Mouse (Mus musculus) urinary bladder, adult 2 months (tissue): ENCODE results near the gene Gm7030. TPM values are rescaled to one million over a fixed set of nuclear protein-coding genes. Genes with fewer than 3 reads are reported as not detected.
"Not testable (repeated sequence)": the region's sequence is repeated elsewhere in the genome, so short reads cannot be mapped to it uniquely, and the experiment has no call there.

Source experiments
- DNase-seq: peaks from one replicate; pipeline ENCODE4 v3.0.0; 2022; ENCODE audit warnings: low spot score
- polyA plus RNA-seq: library from polyadenylated mRNA; depleted of rRNA; stranded (reverse); fragments of >200 nt; gene quantifications from 2 replicates; pipeline ENCODE4 v1.2.3, GENCODE M21; 2012; rRNA removed

Gene Gm7030
- polyA plus RNA-seq, result not detected in 2 replicates

DNA sequence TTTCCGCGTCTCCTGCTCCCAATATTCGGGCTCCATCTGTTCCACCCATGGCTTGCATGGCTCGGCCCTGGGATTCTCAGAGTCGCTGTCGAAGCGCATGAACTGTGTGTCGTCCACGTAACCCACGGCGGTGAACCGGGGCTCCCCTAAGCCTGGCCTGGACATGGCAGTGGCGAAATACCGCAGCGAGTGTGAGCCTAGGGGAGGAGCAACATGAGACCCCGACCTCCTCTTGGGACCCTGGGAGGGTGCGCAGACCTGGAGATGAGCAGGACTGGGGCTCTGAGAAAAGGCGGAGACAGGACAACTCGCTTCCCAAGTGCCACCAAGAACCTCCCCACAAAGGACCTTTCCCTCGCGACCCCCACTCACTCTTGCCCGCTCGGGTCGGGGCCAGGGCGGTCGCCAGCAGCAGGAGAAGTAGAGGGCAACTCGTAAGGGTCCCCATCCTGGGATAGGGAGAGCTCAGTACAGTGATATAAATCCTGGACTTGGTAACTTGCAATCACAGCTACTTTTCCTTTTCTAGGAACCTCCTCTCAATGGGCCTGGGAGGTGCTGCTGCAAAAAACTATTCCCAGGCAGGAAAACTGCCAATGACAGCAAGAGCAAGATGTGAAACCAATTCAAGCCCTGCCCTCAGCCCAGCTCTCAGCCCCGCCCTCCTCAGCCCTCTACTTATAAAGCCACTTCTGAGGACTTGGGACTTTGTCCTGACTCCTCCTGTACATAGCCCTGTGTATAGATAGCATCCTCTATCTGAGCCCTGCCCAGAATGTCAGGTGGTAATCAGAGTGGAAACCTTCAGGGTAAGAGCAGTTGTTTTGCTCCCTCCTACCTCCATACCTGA lies at the start of gene Gm7030:
Gene Gm7030 (minus strand): TSS at position 458 of the 850 bp plus-strand sequence.
- not testable (repeated sequence) for DNase-seq

- not testable (repeated sequence) for DNase-seq
Measured at GRCm38 (mm10) chr17:36178938-36179337, 49.7 kb upstream of the Gm7030 start.

DNA sequence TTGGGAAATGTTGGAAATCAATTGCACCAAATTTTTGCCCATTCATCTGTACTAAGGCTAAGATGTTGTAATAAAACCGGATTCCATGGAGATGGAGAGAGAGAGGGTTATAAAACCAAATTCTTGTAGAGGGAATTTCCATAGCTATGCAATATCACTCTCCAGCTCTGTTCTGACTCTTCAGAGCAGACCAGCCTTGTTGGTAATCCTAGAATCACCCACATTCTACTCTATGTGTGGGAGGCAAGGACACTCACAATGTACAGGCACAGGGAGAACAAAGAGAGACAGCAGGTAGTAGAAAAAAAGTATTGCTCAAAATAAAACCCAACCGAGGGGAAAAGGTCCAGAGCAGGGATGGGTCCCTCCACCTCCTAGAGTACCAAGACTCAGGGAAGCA lies 46.9 kb upstream of the Gm7030 start:
- not testable (repeated sequence) for DNase-seq

DNA sequence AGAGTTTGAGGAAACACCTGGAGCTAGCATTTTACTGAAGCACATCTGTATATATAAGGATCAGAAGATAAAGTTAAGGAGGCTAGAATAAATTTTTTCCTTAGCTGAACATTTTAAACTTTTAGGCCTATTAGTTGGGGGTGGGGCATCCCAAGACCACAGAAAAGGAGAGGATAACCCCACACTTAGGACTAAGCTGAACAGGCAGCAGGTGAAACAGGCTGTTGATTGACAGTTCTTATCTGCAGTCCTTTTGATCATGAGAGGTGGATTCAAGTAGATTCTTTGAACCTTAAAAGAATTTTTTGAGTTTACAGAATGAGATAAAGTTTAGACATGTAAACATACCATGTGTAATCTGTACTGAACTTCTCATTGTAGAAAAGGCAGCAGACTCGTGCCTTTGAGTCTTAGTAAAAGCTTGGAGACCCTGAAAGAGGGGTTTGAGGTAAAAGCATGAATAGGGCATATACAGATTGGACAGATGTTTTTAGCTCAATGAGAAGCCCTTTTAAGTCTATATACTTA lies 41.1 kb upstream of the Gm7030 start:
- no peak for DNase-seq

DNA sequence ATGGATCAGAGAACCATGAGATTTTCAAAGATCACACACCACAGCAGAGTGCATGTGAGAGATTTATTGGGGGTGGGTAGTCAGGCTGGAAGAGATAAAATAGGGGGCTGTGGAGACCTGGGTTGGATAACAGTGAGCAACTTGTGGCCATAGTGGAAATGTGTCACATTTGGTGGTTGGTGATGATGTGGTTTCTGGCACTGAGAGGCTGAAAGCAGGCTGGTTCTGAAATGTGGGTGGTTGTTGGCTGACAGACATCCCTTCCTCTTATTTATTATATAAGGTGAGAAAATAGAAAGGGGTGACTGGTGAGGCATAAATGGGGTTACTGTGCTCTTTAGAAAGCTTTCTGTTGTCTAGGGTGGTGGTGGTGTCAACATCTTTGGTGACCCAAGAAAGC lies 40.5 kb upstream of the Gm7030 start:
- no peak for DNase-seq

GRCm38 (mm10) chr17:36169094-36169493 lies 39.9 kb upstream of the Gm7030 start:
- not testable (repeated sequence) for DNase-seq

DNA sequence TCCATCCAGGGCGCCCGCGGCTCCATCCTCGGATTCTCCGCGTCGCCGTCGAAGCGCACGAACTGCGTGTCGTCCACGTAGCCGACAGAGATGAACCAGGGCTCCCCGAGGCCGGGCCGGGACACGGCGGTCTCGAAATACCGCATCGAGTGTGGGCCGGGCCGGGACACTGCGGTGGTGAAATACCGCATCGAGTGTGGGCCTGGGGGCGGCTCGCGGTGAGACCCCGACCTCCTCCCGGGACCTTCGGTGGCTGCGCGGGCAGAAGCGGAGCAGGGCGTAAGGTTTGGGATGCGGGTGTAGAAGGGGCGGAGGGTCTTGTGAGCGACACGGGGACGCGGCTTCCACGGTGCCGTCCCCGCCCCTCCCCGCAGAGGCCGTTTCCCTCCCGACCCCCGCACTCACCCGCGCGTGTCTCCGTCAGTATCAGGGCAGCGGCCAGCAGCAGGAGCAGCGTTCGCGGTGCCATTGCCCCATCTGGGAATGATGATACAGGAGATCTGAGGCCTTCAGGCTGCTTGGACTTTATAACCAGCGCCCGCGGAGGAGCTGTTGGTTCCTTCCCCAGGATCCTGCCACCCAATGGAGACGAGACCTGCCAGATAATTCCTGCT lies 38.9 kb upstream of the Gm7030 start, which contains the start of gene Gm8909:
Gene Gm8909 (minus strand): TSS at position 499 of the 614 bp plus-strand sequence.
- no peak for DNase-seq

DNA sequence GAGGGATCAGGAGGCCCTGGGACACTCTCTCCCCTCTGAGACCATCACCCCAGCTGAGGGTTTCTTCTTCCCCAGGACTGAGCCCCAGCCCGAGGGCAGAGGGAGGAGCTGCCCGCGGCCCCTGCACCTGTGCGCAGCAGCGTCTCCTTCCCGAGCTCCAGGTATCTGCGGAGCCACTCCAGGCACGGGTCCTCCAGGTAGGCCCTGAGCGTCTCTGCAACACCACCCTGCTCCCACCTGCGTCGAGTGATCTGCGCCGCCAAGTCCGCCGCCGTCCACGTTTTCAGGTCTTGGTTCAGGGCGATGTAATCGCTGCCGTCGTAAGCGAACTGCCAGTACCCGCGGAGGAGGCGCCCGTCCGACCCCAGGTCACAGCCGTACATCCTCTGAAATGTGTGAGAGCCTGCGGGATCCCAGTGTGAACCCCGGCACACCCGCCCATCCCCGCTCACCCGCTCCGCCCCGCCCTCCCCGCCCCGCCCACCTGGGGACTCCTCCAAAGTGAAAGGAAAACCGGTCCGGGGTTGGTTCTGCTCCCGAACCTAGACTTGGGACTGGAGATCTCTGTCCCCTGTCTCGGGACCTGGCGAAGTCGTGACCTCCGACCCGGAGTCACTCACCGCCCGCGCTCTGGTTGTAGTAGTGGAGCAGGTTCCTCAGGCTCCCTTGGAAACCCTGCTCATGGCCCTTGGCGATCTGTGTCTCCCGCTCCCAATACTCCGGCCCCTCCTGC lies 38.2 kb upstream of the Gm7030 start:
- DNase-seq, result no peak

DNA sequence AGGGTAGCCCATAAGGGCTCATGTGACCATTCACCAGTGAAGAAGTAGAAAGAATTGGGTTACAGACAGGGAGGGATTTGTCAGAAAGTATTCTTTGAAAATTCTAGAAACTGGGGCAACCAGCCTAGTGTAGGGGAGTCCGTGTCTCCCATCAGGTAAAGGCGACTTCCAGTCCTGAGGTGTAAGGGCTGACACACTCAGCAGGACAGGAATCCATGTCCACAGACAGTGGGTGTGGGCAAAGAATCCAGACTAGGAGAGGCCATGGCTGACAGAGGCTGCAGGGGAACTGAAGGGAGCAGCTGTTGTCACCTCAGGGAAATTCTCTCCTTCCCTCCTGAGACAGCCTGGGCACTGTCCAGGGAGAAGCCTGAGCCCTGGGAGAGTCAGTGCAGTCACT lies 37.7 kb upstream of the Gm7030 start:
- not testable (repeated sequence) for DNase-seq

DNA sequence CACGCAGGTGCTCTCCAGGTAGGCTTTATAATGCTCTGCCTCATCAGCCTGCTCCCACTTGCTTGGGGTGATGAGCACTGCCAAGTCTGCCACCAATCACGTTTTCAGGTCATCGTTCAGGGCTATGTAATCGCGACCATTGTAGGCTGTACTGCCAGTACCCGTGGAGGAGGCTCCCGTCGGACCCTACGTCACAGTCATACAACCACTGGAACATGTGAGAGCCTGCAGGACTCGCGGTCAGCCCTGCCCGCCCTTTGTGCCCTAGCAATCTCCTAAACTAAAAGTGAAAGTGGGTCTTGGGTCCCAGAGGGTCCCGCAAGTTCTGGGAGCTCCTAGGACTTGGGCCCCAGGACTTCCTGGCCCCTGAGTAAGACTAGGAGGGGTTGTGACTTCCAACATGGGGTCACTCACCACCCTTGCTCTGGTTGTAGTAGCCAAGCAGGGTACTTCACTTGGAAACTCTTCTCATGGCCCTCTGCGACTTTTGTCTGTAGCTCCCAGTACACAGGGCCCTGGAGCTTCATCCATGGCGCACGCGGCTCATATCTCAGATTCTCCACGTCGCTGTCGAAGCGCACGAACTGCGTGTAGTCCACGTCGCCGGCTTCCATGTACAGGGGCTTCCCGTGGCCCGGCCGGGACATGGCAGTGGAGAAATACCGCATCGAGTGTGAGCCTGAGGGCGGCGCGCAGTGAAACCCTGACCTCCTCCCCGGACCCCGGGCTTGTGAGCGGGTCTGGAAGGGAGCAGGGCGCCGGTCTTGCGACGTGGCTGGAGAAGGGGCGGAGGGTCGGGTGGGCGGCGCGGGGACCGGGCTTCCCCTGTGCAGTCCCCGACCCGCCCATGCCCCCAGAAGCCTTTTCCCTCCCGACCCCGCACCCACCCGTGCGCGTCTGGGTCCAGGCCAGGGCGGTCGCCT lies 32.2 kb upstream of the Gm7030 start:
- DNase-seq, result no peak

DNA sequence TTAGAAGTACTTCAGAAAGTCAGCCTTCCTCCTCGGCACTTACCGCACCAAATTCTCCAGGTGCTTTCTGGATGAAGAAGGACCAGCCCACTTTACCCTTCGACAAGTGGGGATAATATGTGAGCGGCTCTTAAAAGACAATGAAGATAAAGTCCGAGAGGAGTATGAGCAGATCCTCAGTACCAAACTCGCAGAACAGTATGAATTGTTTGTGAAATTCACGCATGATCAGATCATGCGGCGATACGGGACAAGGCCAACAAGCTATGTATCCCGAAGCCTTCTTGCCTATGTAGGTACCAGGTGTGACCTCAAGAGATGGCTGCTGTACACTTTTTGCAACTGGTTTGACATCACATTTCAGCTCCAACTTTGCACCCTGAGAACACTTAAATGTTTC lies 29.0 kb upstream of the Gm7030 start:
- DNase-seq, result not testable (repeated sequence)

DNA sequence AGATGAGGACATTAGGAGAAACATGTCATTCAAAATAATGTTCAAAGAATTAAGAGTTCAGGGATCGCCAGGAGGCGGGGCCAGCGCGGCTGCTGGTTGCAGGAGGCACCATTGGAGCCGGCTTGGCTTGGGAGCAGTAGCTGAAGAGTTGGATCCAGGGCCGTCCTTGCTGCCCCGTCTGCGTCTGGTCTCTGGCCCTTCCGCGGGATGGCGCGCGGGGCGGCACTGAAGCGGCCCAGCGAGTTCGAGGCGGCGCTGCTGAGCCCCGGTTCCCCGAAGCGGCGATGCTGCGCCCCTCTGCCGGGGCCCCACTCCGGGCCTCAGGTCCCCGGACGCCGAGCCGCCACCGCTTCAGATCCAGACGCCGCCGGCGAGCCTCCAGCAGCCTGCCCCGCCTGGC lies 28.6 kb upstream of the Gm7030 start:
- DNase-seq, result not testable (repeated sequence)

DNA sequence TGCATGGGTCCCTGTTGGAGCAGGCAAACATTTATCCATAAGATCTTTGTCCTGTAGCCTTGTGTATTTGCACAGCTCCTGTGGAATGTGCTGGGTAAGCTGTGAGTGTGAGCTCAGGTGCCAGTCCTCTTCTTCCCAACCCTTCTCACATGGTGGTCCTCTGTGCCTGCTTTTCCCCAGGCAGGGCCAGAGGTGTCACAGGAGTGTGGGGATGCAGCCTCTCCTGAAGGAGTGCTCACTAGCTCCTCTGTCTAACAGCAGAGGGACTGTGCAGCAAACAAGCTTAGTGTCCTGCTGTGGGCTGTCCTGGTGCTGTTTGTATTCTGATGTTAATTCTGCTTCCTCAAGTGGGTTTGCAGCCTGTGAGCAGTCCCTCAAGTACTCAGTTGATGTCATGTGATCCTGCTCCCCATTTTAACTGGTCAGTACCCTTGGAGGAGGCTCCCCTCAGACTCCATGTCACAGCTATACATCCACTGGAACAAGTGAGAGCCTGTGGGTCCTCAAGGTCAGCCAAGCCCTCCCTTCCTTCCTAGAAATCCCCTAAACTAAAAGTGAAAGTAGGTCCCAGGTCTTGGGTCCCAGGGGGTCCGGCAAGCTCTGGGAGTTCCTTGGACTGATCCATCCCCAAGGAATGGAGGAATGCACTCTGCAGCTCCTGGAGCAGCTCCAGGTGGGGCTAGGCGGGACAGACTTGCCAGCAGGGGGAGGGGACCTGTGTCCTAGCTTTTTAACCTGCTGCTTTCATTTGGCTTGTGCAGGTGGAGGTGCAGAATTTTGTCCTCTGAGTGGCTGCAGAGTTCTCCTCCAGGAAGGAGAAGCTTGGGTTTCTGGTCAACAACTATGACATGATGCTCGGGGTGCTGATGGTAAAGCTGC lies 25.3 kb upstream of the Gm7030 start:
- DNase-seq, result no peak

GRCm38 (mm10) chr17:36151200-36151599 lies 22.0 kb upstream of the Gm7030 start:
- DNase-seq, result not testable (repeated sequence)

DNA sequence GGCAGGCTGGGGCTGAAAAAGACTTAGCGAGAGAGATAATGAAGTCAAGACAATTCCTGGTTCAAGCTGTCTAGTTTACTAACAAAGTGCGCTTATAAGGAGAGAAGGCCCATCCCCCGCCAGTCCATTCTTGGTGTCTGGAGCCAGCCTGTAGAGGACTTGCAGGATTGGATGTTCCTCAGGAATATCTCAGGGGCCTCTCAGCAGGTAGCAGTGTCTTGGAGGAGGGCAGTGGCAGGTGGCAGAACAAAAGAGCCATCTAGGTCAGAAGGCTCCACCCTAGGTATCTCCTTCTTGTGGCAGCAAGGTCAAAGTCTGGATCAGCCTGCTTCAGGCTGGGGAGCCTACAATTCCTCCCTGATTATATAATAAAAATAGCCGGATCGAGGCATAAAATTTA lies 19.2 kb upstream of the Gm7030 start:
- not testable (repeated sequence) for DNase-seq

DNA sequence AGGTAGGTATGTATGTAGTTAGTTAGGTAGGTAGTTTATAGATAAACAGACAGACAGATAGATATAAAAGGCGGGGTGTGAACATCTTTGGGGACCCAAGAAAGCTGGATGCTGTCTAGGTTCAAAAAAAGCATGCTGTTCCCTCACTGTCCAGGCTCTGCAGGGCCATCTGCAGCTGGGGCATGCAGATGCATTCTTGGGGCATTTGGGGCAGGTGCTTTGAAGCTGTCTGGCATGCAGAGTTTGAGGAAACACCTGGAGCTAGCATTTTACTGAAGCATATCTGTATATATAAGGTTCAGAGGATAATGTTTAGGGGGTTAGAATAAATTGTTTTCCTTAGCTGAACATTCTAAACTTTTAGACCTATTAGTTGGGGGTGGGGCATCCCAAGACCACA lies 17.7 kb upstream of the Gm7030 start:
- not testable (repeated sequence) for DNase-seq

DNA sequence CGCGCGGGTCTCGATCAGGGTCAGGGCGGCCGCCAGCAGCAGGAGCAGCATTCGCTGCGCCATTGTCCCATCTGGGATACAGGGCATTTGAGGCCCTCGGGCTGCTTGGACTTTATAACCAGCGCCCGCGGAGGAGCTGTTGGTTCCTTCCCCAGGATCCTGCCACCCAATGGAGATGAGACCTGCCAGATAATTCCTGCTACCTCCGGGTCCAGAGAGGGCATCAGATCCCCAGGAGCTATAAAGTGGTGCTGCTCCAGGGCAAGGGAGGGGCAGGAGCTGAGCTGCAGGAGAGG lies 16.6 kb upstream of the Gm7030 start:
- not testable (repeated sequence) for DNase-seq

- no peak for DNase-seq
Measured at GRCm38 (mm10) chr17:36145111-36145860, 16.1 kb upstream of the Gm7030 start.

- not testable (repeated sequence) for DNase-seq
Measured at GRCm38 (mm10) chr17:36136299-36136848, 7.1 kb upstream of the Gm7030 start.
